Mouse (Mus musculus): ENCODE results near the gene Tgfbr3l. TPM values are rescaled to one million over a fixed set of nuclear protein-coding genes. Genes with fewer than 3 reads are reported as not detected.

Gene Tgfbr3l
- 17.2 and 60.2 TPM in 2 replicates for polyA plus RNA-seq (2012; rRNA removed)

GRCm38 (mm10) chr8:4247951-4248540 lies at the start of gene Tgfbr3l:
TSS of gene Tgfbr3l (plus strand) at chr8:4248214.
- no peaks in the 10 kb centered on the region for H3K27me3 ChIP-seq (ENCODE audit: control insufficient read depth, insufficient read depth, low read length)
- 80% methylated on average over 15 of the region's 15 CpGs for WGBS
- TF ChIP-seq POLR2A (IDR thresholded peaks at IDR 0.05; ENCODE audit: low read depth, low read length) (no peak), CTCF (IDR thresholded peaks at IDR 0.05; ENCODE audit: extremely low read depth, insufficient read length, insufficient replicate concordance, low read depth, low read length) (no peak)
- H3K36me3 ChIP-seq (ENCODE audit: control insufficient read depth, insufficient read depth, low read length), result peaks cover 42% of the 10 kb centered on the region
- no peak within 1 kb of the TSS for H3K27ac ChIP-seq (ENCODE audit: insufficient read depth, low read depth, low read length)
- no peak within 1 kb of the TSS for H3K4me3 ChIP-seq (ENCODE audit: low read depth, low read length)
- H3K4me1 ChIP-seq (ENCODE audit: control insufficient read depth, insufficient read depth, insufficient read length, low read length), result peaks cover 3% of the 10 kb centered on the region

GRCm38 (mm10) chr8:4201321-4201720 lies 46.7 kb upstream of the Tgfbr3l start:
- TF ChIP-seq POLR2A (IDR thresholded peaks at IDR 0.05; ENCODE audit: low read depth, low read length) (no peak), CTCF (IDR thresholded peaks at IDR 0.05; ENCODE audit: extremely low read depth, insufficient read length, insufficient replicate concordance, low read depth, low read length) (no peak)

GRCm38 (mm10) chr8:4205246-4206123 lies 42.5 kb upstream of the Tgfbr3l start:
- Histone ChIP-seq H3K4me1 (ENCODE audit: control insufficient read depth, insufficient read depth, insufficient read length, low read length) (peaks cover 11% of the 10 kb centered on the region), H3K27ac (ENCODE audit: insufficient read depth, low read depth, low read length) (no peak overlapping the region), H3K36me3 (ENCODE audit: control insufficient read depth, insufficient read depth, low read length) (0 out of 2 replicates have a peak, but pooled peaks cover 2% of the 10 kb centered on the region), H3K4me3 (ENCODE audit: low read depth, low read length) (no peak overlapping the region), H3K27me3 (ENCODE audit: control insufficient read depth, insufficient read depth, low read length) (no peaks in the 10 kb centered on the region)
- TF ChIP-seq POLR2A (IDR thresholded peaks at IDR 0.05; ENCODE audit: low read depth, low read length) (no peak), CTCF (IDR thresholded peaks at IDR 0.05; ENCODE audit: extremely low read depth, insufficient read length, insufficient replicate concordance, low read depth, low read length) (no peak)
- 71% methylated on average over 38 of the region's 38 CpGs for WGBS

More at GRCm38 (mm10) chr8:4201321-4201720, 46.7 kb upstream of the Tgfbr3l start:
- Histone ChIP-seq H3K36me3 (ENCODE audit: control insufficient read depth, insufficient read depth, low read length) (0 out of 2 replicates have a peak, but pooled peaks cover 2% of the 10 kb centered on the region), H3K4me1 (ENCODE audit: control insufficient read depth, insufficient read depth, insufficient read length, low read length) (peaks cover under 1% of the 10 kb centered on the region; the same call in 1 of the 2 replicates), H3K4me3 (ENCODE audit: low read depth, low read length) (no peak overlapping the region), H3K27me3 (ENCODE audit: control insufficient read depth, insufficient read depth, low read length) (no peaks in the 10 kb centered on the region), H3K27ac (ENCODE audit: insufficient read depth, low read depth, low read length) (no peak overlapping the region)
- 77% methylated on average over 2 of the region's 2 CpGs for WGBS

GRCm38 (mm10) chr8:4206182-4207015 lies 41.6 kb upstream of the Tgfbr3l start:
- peaks cover 11% of the 10 kb centered on the region for H3K4me1 ChIP-seq (ENCODE audit: control insufficient read depth, insufficient read depth, insufficient read length, low read length)
- no peak overlapping the region for H3K4me3 ChIP-seq (ENCODE audit: low read depth, low read length)
- H3K27ac ChIP-seq (ENCODE audit: insufficient read depth, low read depth, low read length), result no peak overlapping the region
- H3K27me3 ChIP-seq (ENCODE audit: control insufficient read depth, insufficient read depth, low read length), result no peaks in the 10 kb centered on the region
- 0 out of 2 replicates have a peak, but pooled peaks cover 2% of the 10 kb centered on the region for H3K36me3 ChIP-seq (ENCODE audit: control insufficient read depth, insufficient read depth, low read length)
- WGBS, result 51% methylated on average over 44 of the region's 44 CpGs
- TF ChIP-seq CTCF (IDR thresholded peaks at IDR 0.05; ENCODE audit: extremely low read depth, insufficient read length, insufficient replicate concordance, low read depth, low read length) (no peak), POLR2A (IDR thresholded peaks at IDR 0.05; ENCODE audit: low read depth, low read length) (no peak)

- no peak overlapping the region for H3K4me3 ChIP-seq (ENCODE audit: low read depth, low read length)
- TF ChIP-seq POLR2A (IDR thresholded peaks at IDR 0.05; ENCODE audit: low read depth, low read length) (no peak), CTCF (IDR thresholded peaks at IDR 0.05; ENCODE audit: extremely low read depth, insufficient read length, insufficient replicate concordance, low read depth, low read length) (no peak)
- no peak overlapping the region for H3K27ac ChIP-seq (ENCODE audit: insufficient read depth, low read depth, low read length)
- WGBS, result 46% methylated on average over 2 of the region's 2 CpGs
- no peaks in the 10 kb centered on the region for H3K27me3 ChIP-seq (ENCODE audit: control insufficient read depth, insufficient read depth, low read length)
- H3K36me3 ChIP-seq (ENCODE audit: control insufficient read depth, insufficient read depth, low read length), result 0 out of 2 replicates have a peak, but pooled peaks cover 2% of the 10 kb centered on the region
- H3K4me1 ChIP-seq (ENCODE audit: control insufficient read depth, insufficient read depth, insufficient read length, low read length), result peaks cover 11% of the 10 kb centered on the region
Measured at GRCm38 (mm10) chr8:4207016-4207350, 41.0 kb upstream of the Tgfbr3l start.

GRCm38 (mm10) chr8:4211097-4211496 lies 36.9 kb upstream of the Tgfbr3l start:
- no peak for TF ChIP-seq POLR2A (IDR thresholded peaks at IDR 0.05; ENCODE audit: low read depth, low read length)
- H3K27me3 ChIP-seq (ENCODE audit: control insufficient read depth, insufficient read depth, low read length), result peaks cover 9% of the 10 kb centered on the region; the same call in 1 of the 2 replicates
- 0 out of 2 replicates have a peak, but pooled peaks cover under 1% of the 10 kb centered on the region for H3K36me3 ChIP-seq (ENCODE audit: control insufficient read depth, insufficient read depth, low read length)
- 69% methylated on average over 6 of the region's 6 CpGs for WGBS
- H3K4me1 ChIP-seq (ENCODE audit: control insufficient read depth, insufficient read depth, insufficient read length, low read length), result peaks cover 28% of the 10 kb centered on the region
- H3K4me3 ChIP-seq (ENCODE audit: low read depth, low read length), result no peak overlapping the region
- H3K27ac ChIP-seq (ENCODE audit: insufficient read depth, low read depth, low read length), result no peak overlapping the region
